Comparison of ENCODE assay signal across 8 mouse cellular contexts in genomic region chr6:99525351-99525750, GRCm38 (mm10). TPM values are rescaled to one million over a fixed set of nuclear protein-coding genes. Genes with fewer than 3 reads are reported as not detected.
A peak's percentile ranks its signal among the peaks of the same experiment; 100 is the strongest.
DNase-seq lines count a peak whose midpoint lies in the region; TF ChIP-seq lines count a peak whose summit lies in the region.

No protein-coding gene starts in this region.

- no peak overlapping the region for H3K27ac ChIP-seq in bone marrow macrophage, adult 2 months (ENCODE audit: insufficient read depth, low read depth, low read length)

- no peaks in the 10 kb centered on the region for H3K27me3 ChIP-seq in splenic B cell, adult 2 months (ENCODE audit: control insufficient read depth, insufficient read depth, low read length, poor library complexity, severe bottlenecking)

- no peaks in the 10 kb centered on the region for H3K4me1 ChIP-seq in bone marrow macrophage, adult 2 months (ENCODE audit: control insufficient read depth, insufficient read depth, low read length)

- no peak overlapping the region for H3K4me3 ChIP-seq in bone marrow macrophage, adult 2 months (ENCODE audit: insufficient read depth, low read length)

- no peak for TF ChIP-seq POLR2A in bone marrow macrophage, adult 2 months (IDR thresholded peaks at IDR 0.05; ENCODE audit: borderline replicate concordance, low read depth, low read length)

- DNase-seq in cerebellum, postnatal 10 days: peak; percentile 65 to 71
- DNase-seq in cerebellum, adult 9-11 months: no peak
- DNase-seq in layer of hippocampus, postnatal 14 days (ENCODE audit: low spot score in 2 of 2): peak; percentile 33 to 34
- no peak for DNase-seq in layer of hippocampus, postnatal 36 days
- peak; percentile 64 for DNase-seq in 416B (ENCODE audit: low read depth)
- peak; percentile 59 for DNase-seq in splenic B cell, adult 2 months (ENCODE audit: low read depth, low spot score)
- no peak for DNase-seq in urinary bladder, adult 2 months (ENCODE audit: low spot score)

- peak; percentile 24; the same call in 1 of the 2 replicates for TF ChIP-seq CTCF in bone marrow macrophage, adult 2 months (IDR thresholded peaks at IDR 0.05; ENCODE audit: low read depth, low read length)

- no peaks in the 10 kb centered on the region for H3K36me3 ChIP-seq in splenic B cell, adult 2 months (ENCODE audit: control insufficient read depth, insufficient read depth, low read length, poor library complexity, severe bottlenecking)

RNA-seq across cellular contexts. Expression of gene Foxp1, which starts 2.8 kb away (rescaled TPM):
- total RNA-seq in layer of hippocampus, postnatal 14 days (2021): 10 to 100 TPM; 95.0 to 96.7 TPM
- total RNA-seq in layer of hippocampus, postnatal 36 days (2021): 10 to 100 TPM; 82.4 to 85.4 TPM
- 73.4 and 77.6 TPM in 2 replicates for polyA plus RNA-seq in bone marrow macrophage, adult 2 months (2012; ENCODE audit: insufficient read depth, insufficient read length, missing spikeins)
- 46.5 and 67.6 TPM in 2 replicates for polyA plus RNA-seq in urinary bladder, adult 2 months (2012; rRNA removed)

Comparison
In these comparisons a context has a peak if more than half of its experiments do, and no peak if none do; other contexts are left out.
1. DNase-seq: peak in cerebellum, postnatal 10 days (2 of 2), layer of hippocampus, postnatal 14 days (2 of 2), 416B (single experiment) and splenic B cell, adult 2 months (single experiment); none in cerebellum, adult 9-11 months (single experiment), layer of hippocampus, postnatal 36 days (0 of 2) and urinary bladder, adult 2 months (single experiment).